Mouse (Mus musculus) ZHBTc4 (cell line): ENCODE measurements around the gene Olfr715b.
"Not testable (repeated sequence)": the region's sequence is repeated elsewhere in the genome, so short reads cannot be mapped to it uniquely, and the experiment has no call there.

Source experiments
- DNase-seq: peaks from one replicate; pipeline ENCODE4 v3.0.0-alpha.2; 2011; ENCODE audit warnings: low read depth, low spot score

Olfr715b gene

GRCm38 (mm10) chr7:107110269-107110668 is at the start of gene Olfr715b:
Gene Olfr715b, minus strand, starts transcription at chr7:107110369.
- DNase-seq: not testable (repeated sequence)

GRCm38 (mm10) chr7:107138027-107138426 is 27.9 kb upstream of the Olfr715b start, which contains the start of gene Olfr716:
Gene Olfr716, plus strand, starts transcription at chr7:107138327.
- not testable (repeated sequence) for DNase-seq

GRCm38 (mm10) chr7:107130983-107131382 is 20.8 kb upstream of the Olfr715b start, which contains the start of gene Olfr715:
Gene Olfr715, minus strand, starts transcription at chr7:107131083.
- not testable (repeated sequence) for DNase-seq

- DNase-seq: no peak
These were observed 17.2 kb downstream of the Olfr715b start, which contains the start of gene Olfr17 for GRCm38 (mm10) chr7:107092920-107093319. Gene Olfr17, plus strand, starts transcription at chr7:107093220.

DNA sequence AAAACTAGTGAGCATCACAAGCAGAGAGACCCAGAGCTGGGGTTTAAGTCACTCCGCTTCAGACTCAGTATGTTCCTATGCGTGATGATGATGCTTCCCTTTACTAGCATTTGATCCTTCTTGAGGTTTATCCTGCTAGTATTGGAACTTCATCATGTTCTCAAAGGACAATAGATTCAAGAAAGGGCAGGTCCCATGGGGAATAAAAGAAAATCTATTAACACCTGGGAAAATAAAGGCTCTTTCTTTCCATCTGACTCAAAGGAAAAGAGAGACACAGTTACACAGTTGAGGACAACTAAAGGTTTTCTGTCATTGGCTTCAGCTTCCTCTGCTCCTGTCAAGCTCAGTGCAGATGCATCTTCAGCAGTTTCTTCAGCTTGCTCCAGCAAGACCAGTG is 39.5 kb downstream of the Olfr715b start, which contains the start of gene Olfr714:
Gene Olfr714 (plus strand): TSS at position 301 of the 400 bp plus-strand sequence.
- no peak for DNase-seq
